Mouse (Mus musculus): ENCODE data around the gene Nfib. TPM values are rescaled to one million over a fixed set of nuclear protein-coding genes. Genes with fewer than 3 reads are reported as not detected.

Gene Nfib
- polyA plus RNA-seq, 1 experiment from 2014 or later, result 39.8 TPM

DNA sequence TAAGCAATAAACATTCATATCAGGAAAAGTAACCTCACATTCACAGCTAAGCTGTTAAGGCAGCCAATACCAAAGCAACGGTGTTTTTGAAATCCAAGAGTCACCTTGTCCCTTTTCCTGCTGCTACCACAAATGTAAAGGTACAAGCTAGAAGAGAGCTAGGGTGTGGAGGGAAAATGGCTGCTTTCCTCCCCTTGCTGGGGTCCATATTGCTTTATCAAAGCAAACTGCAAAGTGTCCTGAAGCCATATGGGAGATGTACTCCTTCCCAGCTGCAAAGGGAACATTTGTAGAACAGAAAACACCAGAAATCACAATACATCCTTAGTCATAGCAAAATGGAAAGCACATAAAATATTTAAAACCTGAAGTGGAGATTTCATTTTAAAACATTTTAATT is 456.6 kb downstream of the Nfib start:
- Histone ChIP-seq H3K27me3 (no peaks in the 10 kb centered on the region), H3K36me3 (no peaks in the 10 kb centered on the region), H3K27ac (replicated peaks) (no peak overlapping the region), H3K4me1 (no peaks in the 10 kb centered on the region), H3K9me3 (0 out of 2 replicates have a peak, but pooled peaks cover 3% of the 10 kb centered on the region), H3K4me2 (replicated peaks) (no peak overlapping the region), H3K4me3 (no peak overlapping the region), H3K9ac (replicated peaks) (no peak overlapping the region)
- no peak for ATAC-seq (ENCODE audit: low FRiP score, low read depth)
- 87% methylated on average over 1 of the region's 1 CpGs for WGBS

DNA sequence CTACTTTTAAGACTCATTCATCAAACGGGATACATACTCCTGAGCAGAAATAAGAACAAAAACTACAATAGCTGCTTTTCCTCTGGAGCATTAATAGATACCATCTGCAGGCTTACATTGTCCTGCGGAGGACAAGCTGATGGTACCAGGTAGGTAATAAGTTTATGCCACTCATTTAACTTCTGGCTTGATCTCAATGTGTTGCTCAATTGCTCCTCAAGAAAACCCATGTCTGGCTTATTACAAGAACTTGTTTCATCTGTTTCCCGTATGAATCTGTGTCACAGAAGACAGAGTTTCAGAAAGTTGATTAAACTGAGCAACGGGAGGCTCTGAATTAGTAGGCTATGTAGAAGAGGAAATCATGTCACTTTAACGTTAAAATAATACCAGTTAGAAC is 457.5 kb downstream of the Nfib start:
- Histone ChIP-seq H3K9me3 (0 out of 2 replicates have a peak, but pooled peaks cover 3% of the 10 kb centered on the region), H3K4me2 (replicated peaks) (no peak overlapping the region), H3K4me3 (no peak overlapping the region), H3K27me3 (no peaks in the 10 kb centered on the region), H3K9ac (replicated peaks) (no peak overlapping the region), H3K27ac (replicated peaks) (no peak overlapping the region), H3K4me1 (no peaks in the 10 kb centered on the region), H3K36me3 (no peaks in the 10 kb centered on the region)
- WGBS, result 87% methylated on average over 5 of the region's 5 CpGs
- no peak for ATAC-seq (ENCODE audit: low FRiP score, low read depth)

DNA sequence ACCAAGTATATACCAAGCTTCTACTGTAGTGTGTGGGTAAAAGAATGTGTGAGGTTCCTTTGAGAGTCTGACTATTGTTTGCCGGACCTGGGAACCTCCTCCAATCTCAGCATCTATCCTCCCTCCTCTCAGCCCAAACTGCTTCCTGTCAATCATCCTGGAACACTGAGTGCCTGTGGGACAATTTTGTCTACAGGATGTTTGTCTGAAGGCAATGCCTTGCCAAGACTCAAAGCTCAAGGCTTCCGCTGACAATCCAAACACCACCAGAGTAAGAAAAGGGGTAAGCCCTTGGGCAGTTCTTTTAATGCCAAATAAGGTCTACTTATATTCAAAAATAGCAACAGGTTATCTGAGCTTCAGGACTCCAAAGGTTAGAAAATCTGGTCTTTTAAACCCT is 459.3 kb downstream of the Nfib start:
- Histone ChIP-seq H3K27ac (replicated peaks) (no peak overlapping the region), H3K36me3 (no peaks in the 10 kb centered on the region), H3K9me3 (0 out of 2 replicates have a peak, but pooled peaks cover 3% of the 10 kb centered on the region), H3K27me3 (no peaks in the 10 kb centered on the region), H3K4me2 (replicated peaks) (no peak overlapping the region), H3K4me3 (no peak overlapping the region), H3K9ac (replicated peaks) (no peak overlapping the region), H3K4me1 (no peaks in the 10 kb centered on the region)
- no peak for ATAC-seq (ENCODE audit: low FRiP score, low read depth)
- 70% methylated on average over 2 of the region's 2 CpGs for WGBS

Other genes with a start within 250 kb of the Nfib start
- 20.5 and 21.1 TPM in 2 replicates for gene Zdhhc21, start 154.2 kb upstream of the Nfib start, polyA plus RNA-seq (2016; fragmentation: Nextera tagmentation; extraction: Ambion mirVana)
- not detected in 2 replicates for gene Cer1, start 179.4 kb upstream of the Nfib start, polyA plus RNA-seq (2016; fragmentation: Nextera tagmentation; extraction: Ambion mirVana)

All from midbrain, embryonic 12.5 days (tissue).